Mouse (Mus musculus) spleen, adult 2 months (tissue): ENCODE data around the gene Tmem150c. TPM values are rescaled to one million over a fixed set of nuclear protein-coding genes. Genes with fewer than 3 reads are reported as not detected.

ENCODE experiments used
- DNase-seq, 2 experiments: peaks; one replicate each; pipeline versions ENCODE4 v3.0.0 to v3.0.0-alpha.2; 2012 to 2021; ENCODE audit warnings: low spot score in 2 of 2, low read depth in 1 of 2
- H3K27ac ChIP-seq: fragments of 200-500 bp; 2 replicates; pipeline ENCODE4 v1.5.1; 2012; ENCODE audit warnings: low read length, inconsistent platforms; ENCODE audit not compliant: insufficient read depth
- H3K27me3 ChIP-seq: fragments of 200-500 bp; 2 replicates; pipeline ENCODE4 v1.6.1; 2012; ENCODE audit warnings: mild to moderate bottlenecking, moderate library complexity, low read length, inconsistent platforms; ENCODE audit not compliant: control insufficient read depth, insufficient read depth
- H3K36me3 ChIP-seq: fragments of 200-500 bp; 2 replicates; pipeline ENCODE4 v1.6.1; 2012; ENCODE audit warnings: mild to moderate bottlenecking, low read length, inconsistent platforms; ENCODE audit not compliant: control insufficient read depth, insufficient read depth
- H3K4me1 ChIP-seq: fragments of 200-500 bp; 2 replicates; pipeline ENCODE4 v1.6.1; 2011; ENCODE audit warnings: inconsistent platforms; ENCODE audit not compliant: control insufficient read depth, insufficient read depth, insufficient read length
- H3K4me3 ChIP-seq: fragments of 200-500 bp; 2 replicates; pipeline ENCODE4 v1.5.1; 2011; ENCODE audit warnings: mild to moderate bottlenecking, inconsistent platforms; ENCODE audit not compliant: insufficient read depth, insufficient read length; ENCODE audit errors: extremely low read depth
- CTCF ChIP-seq: fragments of 200-500 bp; IDR thresholded peaks from 2 replicates; pipeline ENCODE4 v1.5.1; 2011; ENCODE audit warnings: mild to moderate bottlenecking, inconsistent platforms; ENCODE audit not compliant: insufficient read depth, insufficient read length, insufficient replicate concordance; ENCODE audit errors: extremely low read depth
- POLR2A ChIP-seq: fragments of 200-500 bp; IDR thresholded peaks from 2 replicates; pipeline ENCODE4 v1.6.1; 2011; ENCODE audit warnings: low read depth, low read length, inconsistent platforms
- WGBS: fragments of 180-500 bp; shearing (Covaris S2); methylation state at CpG from one replicate; pipeline ENCODE4 v1.1.7; 2018; 5-methylcytosine and 5-hydroxymethylcytosine counted together
- polyA plus RNA-seq: library from polyadenylated mRNA; depleted of rRNA; stranded (reverse); fragments of >200 nt; gene quantifications from 2 replicates; pipeline ENCODE4 v1.2.3, GENCODE M21; 2012

Gene Tmem150c
- polyA plus RNA-seq, 1 experiment = 0.69 TPM

- no peak for TF ChIP-seq CTCF
- DNase-seq = no peak
- Histone ChIP-seq H3K27me3 (no peaks in the 10 kb centered on the region), H3K4me1 (no peaks in the 10 kb centered on the region), H3K27ac (no peak overlapping the region), H3K4me3 (no peak overlapping the region), H3K36me3 (no peaks in the 10 kb centered on the region)
- 82% methylated on average over 7 of the region's 7 CpGs for WGBS
Measured at GRCm38 (mm10) chr5:100186618-100187017, 27.0 kb upstream of the Tmem150c start.

DNA sequence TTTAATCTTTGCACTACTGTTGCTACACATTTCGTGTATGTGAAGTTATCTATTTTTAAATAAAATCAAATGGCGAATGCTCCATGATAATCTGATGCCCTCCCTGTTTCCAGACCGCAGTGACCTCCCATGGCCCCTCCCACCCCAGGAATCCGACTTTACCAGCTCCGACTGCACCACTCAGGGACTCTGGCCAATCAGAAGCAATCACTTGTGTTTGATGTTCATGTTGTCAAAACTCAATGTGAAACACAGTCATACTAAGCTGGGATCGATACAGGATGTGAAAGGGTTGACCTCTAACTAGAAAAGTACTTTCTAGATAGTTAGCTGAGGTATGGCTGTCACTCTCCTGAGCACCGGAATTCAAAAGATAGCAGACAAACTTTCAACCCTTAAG lies 26.3 kb upstream of the Tmem150c start:
- whole genome bisulfite sequencing = 72% methylated on average over 7 of the region's 7 CpGs
- Histone ChIP-seq H3K27ac (no peak overlapping the region), H3K4me1 (no peaks in the 10 kb centered on the region), H3K36me3 (no peaks in the 10 kb centered on the region), H3K27me3 (no peaks in the 10 kb centered on the region), H3K4me3 (no peak overlapping the region)
- TF ChIP-seq POLR2A (no peak), CTCF (no peak)
- DNase-seq = no peak

- no peak for TF ChIP-seq POLR2A
- no peak for TF ChIP-seq CTCF
- Histone ChIP-seq H3K4me3 (no peak overlapping the region), H3K27ac (no peak overlapping the region), H3K36me3 (no peaks in the 10 kb centered on the region), H3K4me1 (no peaks in the 10 kb centered on the region), H3K27me3 (no peaks in the 10 kb centered on the region)
- DNase-seq = no peak
- 76% methylated on average over 1 of the region's 1 CpGs for WGBS
Measured at GRCm38 (mm10) chr5:100181011-100181410, 21.4 kb upstream of the Tmem150c start.

GRCm38 (mm10) chr5:100178781-100179165 lies 19.2 kb upstream of the Tmem150c start:
- DNase-seq = no peak
- Histone ChIP-seq H3K27me3 (no peaks in the 10 kb centered on the region), H3K27ac (no peak overlapping the region), H3K4me1 (no peaks in the 10 kb centered on the region), H3K4me3 (no peak overlapping the region), H3K36me3 (no peaks in the 10 kb centered on the region)
- WGBS = 69% methylated on average over 2 of the region's 2 CpGs
- TF ChIP-seq CTCF (no peak), POLR2A (no peak)

- no peaks in the 10 kb centered on the region for H3K4me1 ChIP-seq
- DNase-seq = no peak
Measured at GRCm38 (mm10) chr5:100178122-100178780, 18.6 kb upstream of the Tmem150c start.

GRCm38 (mm10) chr5:100177547-100177946 lies 17.9 kb upstream of the Tmem150c start:
- no peak for TF ChIP-seq CTCF
- no peak for TF ChIP-seq POLR2A
- no peak overlapping the region for H3K27ac ChIP-seq

More at GRCm38 (mm10) chr5:100178122-100178780, 18.6 kb upstream of the Tmem150c start:
- Histone ChIP-seq H3K36me3 (no peaks in the 10 kb centered on the region), H3K4me3 (no peak overlapping the region), H3K27me3 (no peaks in the 10 kb centered on the region), H3K27ac (no peak overlapping the region)
- no peak for TF ChIP-seq POLR2A
- WGBS = 84% methylated on average over 4 of the region's 4 CpGs

GRCm38 (mm10) chr5:100176096-100176495 lies 16.5 kb upstream of the Tmem150c start:
- 86% methylated on average over 5 of the region's 5 CpGs for WGBS
- Histone ChIP-seq H3K27ac (no peak overlapping the region), H3K4me1 (no peaks in the 10 kb centered on the region), H3K27me3 (no peaks in the 10 kb centered on the region), H3K36me3 (no peaks in the 10 kb centered on the region), H3K4me3 (no peak overlapping the region)
- TF ChIP-seq CTCF (no peak), POLR2A (no peak)
- DNase-seq = no peak

More at GRCm38 (mm10) chr5:100177547-100177946, 17.9 kb upstream of the Tmem150c start:
- Histone ChIP-seq H3K4me3 (no peak overlapping the region), H3K27me3 (no peaks in the 10 kb centered on the region), H3K36me3 (no peaks in the 10 kb centered on the region), H3K4me1 (no peaks in the 10 kb centered on the region)
- no peak for DNase-seq
- WGBS = 69% methylated on average over 5 of the region's 5 CpGs

- no peaks in the 10 kb centered on the region for H3K36me3 ChIP-seq
- TF ChIP-seq POLR2A (no peak), CTCF (no peak)
- no peaks in the 10 kb centered on the region for H3K4me1 ChIP-seq
- H3K27me3 ChIP-seq = no peaks in the 10 kb centered on the region
- no peak overlapping the region for H3K27ac ChIP-seq
- no peak overlapping the region for H3K4me3 ChIP-seq
- no peak for DNase-seq
- 90% methylated on average over 7 of the region's 7 CpGs for WGBS
Measured at GRCm38 (mm10) chr5:100175582-100175981, 16.0 kb upstream of the Tmem150c start.
